Mouse (Mus musculus) yolk sac, embryonic 10.5 days (tissue): ENCODE measurements around the gene Cdcp2.

Source experiments
- DNase-seq: peaks from one replicate; pipeline ENCODE4 v3.0.0-alpha.2; 2017; ENCODE audit warnings: low spot score

Gene Cdcp2

DNA sequence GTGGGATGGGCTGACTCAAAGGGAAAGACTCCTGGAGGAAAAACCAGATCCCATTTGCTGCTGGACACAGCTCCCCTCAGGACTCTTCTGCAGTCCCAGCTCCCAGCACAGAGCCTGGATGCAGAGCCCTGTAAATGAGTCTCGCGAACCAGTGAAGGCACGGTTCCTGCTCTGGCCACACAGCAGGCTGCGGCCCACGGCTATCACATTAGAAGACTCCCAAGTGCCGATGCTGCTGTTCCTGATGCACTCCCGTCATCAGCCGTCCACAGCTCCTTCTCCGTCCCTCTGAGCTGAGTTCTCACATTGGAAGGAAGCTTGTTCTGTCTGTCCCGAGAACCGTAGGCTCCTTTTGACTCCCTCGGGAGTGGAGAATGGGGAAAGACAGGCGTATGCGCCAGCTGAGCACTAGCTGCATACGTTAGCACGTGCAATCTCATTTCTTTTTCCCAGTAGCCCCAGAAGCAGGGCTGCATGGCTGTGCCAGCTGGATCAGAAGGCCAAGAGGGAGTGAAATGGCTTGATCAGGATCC is at the start of gene Cdcp2:
Gene Cdcp2 (plus strand): TSS at position 51 of the 533 bp plus-strand sequence.
- DNase-seq, result no peak

DNA sequence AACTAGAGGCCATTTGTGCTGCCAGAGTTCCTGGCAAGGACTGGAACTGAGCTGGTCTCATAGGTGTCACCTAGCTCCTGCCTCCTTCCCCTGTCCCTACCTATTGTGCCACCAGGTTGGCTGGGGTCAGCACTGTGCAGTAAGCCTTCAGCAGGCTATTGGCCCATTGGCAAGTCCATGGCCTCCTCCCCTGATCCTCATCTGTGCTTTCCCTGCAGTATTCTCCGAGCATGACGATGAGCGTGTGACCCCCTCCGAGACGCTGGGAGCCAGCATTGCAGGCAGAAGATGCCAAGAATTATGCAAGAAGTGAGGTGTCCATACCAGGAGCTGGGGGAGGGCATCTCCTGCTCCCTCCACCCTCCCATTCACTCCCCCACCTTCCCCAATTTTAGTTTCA is 48.9 kb upstream of the Cdcp2 start:
- DNase-seq, result no peak

DNA sequence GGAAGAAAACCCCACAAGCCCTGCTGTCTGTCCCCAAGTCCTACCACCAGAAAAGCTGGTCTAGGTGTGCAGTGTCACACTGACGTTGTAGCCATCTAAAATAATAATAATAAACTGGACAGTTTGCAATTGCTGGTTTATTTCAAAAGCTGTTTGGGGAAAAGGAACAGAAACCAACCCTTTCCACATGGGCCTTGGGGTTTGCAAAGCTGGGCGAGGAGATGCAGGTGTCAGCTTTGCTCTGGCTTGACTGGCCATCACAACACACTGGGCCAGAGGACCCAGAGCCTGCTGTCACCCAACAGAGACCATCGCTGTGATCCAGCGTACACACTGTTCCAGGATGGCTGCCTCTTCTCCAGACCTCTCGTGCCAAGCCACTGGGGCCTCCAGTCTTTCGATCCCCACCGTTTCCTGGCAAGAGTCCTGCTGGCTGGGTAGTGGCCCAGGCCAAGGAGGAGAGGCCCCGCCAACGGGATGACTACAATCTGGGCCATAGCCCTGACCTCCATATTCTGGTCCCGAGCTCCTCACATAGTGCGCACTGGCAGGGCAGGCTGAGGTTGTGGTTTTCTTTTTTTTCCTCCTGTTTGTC is 48.0 kb upstream of the Cdcp2 start:
- no peak for DNase-seq

DNA sequence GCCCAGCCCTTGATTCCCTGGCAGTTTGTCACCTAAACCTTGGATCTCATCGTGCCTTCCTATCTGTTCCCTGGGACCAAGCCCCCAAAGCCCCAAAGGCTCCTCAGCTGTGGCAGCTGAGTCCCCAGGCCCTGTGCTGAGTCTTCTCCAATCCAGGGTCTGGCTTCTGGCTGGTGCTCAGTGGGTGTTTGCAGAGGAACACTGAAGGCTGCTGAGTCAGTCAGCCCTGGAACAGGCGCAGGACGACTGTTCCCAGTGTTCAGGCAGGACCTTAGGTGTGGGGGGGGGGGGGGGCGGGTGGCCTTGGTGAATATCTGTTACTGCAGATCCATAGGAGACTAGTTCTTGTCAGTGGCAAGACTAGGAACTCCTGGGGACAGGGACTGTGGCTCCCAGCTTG is 44.8 kb upstream of the Cdcp2 start:
- DNase-seq, result no peak

DNA sequence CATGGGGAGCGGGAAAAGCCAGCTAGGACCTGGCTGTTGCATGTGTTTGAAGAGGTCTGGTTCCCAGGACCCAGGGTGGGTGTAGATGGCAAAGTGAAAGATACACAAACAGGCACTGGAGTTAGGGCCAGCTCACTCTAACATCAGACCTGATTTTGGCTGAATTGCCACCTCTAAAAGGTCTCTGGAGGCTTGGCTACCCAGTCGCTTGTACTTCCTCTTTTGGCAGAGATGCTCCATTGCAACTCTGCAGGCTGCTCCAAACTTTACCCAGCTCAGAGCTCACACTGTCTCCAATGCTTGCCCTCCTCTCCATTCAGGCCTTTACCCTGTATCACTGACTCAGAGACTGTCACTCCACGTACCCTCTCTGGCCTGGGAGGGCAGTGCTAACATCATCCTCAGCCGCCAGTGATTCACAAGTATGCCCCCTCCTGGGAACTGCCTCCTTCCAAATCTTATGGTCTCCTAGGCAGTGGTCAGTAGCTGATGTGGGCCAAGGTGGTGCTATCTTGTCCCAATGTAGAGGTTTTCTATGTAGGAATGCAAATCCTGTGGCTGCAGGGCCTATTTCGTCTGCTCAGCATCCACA is 43.6 kb upstream of the Cdcp2 start:
- no peak for DNase-seq

DNA sequence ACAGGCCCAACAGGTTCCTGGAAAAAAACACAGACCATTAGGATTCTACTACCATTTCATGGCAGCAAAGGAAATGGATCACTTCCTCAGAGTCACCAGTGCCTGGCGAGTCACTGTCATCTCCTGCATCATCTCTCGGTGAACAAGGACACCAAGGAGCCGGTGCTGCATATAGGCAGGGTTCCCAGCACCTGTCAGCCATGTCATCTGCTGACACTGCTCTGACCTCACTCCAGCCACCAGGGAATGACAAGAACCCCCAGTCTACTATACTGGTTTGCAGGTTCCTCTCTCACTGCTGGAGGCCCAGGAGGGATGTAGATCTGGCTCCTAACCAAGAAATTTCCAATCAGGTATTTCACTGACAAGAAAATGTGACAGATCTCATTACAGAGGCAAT is 40.6 kb upstream of the Cdcp2 start:
- DNase-seq, result no peak

DNA sequence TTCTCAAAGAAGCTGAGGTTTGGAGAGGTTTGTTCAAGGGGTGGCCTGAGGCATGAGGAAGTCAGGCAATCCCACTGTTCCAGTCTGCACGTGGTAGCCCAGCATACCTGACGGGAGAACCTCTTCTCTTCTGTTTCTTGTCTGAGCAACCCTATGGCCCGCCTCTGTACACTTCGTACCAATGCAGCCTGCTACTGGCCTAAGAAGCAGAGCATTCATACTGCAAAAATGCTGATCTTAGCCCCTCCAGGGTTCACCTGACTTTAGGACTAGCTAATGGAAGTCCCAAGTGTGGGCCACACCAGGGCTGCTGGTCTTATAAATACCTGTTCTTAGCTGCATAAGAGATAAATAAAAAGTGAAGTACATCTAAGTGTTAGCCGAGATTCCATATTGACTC is 38.3 kb upstream of the Cdcp2 start:
- DNase-seq, result no peak

DNA sequence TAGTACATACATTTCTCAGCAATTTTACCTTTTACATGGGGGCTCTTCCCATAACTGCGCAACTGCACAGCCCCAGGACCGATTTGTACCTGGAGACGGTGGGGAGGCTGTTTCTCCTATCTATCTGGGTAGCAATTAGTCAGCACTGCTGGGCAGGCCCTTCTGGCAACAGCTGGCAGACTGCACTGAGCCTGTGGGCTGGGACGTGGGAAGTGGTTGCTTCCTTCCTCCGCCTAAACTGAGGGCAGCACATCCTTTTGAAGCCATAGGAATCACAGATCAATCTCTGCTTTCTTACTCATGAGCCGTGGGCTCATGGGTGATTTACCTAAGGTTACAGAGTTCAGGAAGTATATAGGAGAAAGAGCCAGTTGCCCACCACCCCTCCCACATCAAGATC is 37.9 kb upstream of the Cdcp2 start:
- DNase-seq, result no peak

DNA sequence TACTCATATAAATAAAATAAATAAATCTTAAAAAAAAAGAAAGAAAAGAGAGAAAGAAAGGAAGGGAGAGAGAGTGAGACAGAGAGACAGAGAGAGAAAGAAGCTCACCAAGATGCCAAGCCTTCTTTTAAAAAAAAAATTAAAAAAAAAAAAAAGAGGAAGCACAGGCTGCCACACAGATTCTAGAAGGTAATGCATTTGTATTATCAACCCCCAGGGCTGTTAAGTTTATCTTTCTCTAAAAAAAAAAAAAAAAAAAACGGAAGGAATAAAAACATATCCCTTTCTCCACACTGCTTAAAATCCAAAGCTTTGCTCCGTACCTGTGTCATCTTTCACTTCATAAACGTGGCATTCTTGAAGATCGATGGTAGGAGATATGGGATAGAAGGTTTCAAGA is 35.1 kb upstream of the Cdcp2 start:
- DNase-seq, result no peak

DNA sequence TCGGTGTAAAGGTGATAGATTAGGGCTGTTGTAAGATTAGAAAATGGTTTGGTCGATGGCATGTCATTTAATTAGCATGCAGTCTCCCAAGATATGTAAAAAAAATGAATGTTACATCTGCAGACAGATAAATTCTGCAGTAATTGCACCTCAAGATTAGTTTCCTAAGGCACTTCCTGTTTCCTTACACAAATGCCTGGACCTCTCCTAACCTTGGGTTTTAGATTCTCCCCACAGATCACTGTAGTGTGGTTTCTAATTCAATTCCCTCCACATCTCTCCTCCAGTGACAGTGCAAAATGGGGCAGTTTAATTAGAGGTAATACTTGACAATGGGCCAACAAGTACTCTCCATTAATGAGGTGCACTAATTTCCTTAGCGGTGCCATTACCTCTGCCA is 33.5 kb upstream of the Cdcp2 start:
- DNase-seq, result no peak

DNA sequence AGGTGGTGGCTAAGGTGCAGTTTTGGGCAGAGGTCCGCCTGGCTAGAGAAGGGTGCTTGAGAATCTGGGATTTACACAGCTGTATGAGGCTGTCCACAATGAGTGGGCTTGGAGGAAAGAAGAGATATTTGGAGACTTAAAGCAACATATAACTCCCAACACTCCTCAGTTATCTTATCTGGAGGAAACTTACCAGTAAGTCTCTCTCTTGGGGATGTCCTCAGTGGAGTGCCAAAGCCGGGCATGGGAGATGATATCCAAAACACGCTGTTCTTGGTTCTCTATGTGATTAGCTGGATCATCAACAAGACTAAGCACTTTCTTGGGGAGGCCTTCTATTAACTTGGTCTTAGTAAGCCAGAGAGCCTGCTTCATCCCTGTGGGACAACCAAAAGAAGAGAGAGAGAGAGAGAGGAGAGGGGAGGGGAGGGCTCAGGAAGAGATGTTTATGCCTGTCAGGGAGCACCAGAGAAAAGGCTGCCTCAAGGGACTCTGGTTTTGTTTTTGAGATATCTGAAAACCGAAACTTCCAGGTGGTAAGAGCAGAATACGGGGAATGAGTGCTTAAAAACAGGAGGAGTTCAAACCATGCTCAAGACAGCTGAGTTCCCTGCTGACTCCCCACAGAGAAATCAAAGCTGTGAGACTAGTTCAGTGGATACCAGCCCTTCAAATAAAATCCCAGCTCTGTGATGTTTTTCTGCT is 32.1 kb upstream of the Cdcp2 start:
- no peak for DNase-seq

DNA sequence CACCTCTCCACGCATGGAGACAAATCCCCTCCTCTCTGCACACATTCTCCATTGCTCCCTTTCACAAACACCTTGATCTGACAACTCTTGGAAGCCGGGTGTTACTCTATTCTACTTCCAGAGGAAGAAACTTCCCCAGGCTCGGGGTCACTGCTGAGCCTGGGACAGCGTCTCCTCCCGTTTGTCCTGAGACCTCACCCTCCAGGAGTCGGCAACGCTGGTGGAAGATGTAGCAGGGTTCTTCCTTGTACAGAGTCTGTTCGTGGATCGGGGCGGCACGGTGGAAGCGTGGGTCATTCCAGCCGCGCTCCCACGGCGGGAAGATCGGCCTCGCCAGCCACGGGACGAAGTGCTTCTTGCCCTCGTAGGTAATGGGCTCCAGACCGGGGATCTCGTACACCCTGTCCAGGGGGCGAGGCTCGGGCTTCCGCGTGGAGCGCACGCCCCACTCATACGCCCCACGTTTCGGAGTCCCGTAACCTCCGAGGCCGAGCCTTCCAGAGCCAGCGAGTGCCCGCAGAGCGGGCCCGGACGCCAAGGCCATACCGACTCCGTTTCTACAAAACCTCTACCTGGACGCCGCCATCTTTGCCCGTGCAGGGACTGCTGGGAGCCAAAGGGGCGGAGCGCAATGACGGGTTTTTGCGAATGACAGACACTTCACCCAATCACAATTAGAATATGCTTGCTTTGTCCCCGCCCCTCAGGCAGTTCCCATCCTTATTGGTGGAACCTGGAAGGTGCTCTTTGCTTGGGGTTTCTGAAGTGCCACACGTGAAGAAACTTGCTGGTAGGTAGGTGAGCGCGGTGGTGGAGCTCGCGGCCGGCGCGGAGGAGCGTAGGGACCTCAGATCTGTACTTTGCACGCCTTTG is 30.2 kb upstream of the Cdcp2 start, which contains the start of the genes Mrpl37 and Cyb5rl:
Gene Mrpl37 (minus strand): TSS at position 617 of the 873 bp plus-strand sequence.
Gene Cyb5rl (plus strand): TSS at position 737 of the 873 bp plus-strand sequence.
- DNase-seq, result peak; percentile 96

DNA sequence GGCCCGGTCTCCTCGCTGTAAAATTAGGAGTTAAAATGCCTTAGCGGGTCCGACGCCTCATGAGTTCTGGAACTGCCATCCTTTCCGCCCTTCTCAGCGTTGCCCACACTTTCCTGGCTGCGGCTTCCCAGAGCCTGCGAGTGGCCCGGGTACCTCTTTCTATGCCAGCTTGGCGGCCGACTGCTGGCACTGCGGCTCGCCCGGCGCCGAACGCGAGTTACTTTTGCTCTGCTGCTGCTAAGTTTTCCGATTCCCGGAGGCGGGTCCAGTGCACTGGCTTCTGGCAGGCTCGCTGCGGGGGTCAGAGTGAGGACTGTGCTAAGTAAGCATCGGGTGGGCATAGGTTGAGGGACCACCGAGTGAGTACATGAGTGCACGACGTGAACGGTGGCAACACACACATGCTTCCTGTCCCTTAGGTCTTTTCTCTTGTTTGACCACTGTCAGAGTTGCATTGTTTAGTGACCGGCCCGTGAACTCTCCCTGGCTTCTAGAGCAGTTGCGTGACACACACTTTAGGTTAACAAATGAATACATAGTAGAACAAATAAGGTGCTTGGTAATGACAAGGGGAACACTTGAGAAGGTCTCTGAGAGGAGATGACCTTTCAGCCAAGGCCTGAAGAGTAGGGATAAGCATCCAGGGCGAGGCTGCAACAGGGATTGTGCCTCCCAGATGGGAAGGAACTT is 29.4 kb upstream of the Cdcp2 start:
- no peak for DNase-seq

DNA sequence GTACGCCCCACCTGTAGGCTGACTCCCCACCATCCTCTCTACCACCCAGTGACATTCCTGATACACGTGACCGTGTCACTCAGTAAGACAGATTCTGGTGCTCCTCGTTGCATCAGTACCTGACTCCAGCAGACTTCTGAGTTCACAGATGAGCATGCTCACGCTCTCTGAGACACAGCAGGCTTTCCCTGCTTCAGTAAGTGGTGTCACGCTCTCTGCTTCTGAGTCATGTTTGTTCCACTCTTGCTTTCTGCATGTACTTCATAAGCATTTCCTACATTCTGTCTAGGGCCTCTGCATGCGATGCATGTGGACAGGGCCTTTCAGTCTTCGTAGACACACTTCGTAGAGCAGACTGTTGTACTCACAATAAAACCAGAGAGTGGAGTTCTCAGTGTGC is 24.3 kb upstream of the Cdcp2 start:
- no peak for DNase-seq

DNA sequence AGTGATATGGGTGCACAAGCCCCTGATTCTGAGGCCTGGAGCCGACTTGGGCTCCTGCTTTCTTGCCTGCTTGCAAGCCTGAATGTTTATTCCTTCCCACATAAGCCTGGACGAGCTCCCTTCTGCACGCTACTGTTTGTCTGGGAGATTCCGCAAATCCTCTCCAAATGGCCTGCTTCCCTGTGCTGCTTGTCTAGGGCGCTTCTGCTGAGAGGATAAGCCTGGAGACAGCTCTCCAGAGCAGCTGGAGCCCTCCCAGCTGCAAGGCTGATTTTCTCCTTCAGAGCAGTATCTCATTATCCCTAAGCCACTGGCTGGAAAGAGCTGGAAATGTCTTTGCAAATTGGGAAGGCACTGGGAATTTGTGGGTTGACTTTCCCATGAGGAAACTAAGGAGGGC is 21.2 kb upstream of the Cdcp2 start:
- DNase-seq, result peak; percentile 26

DNA sequence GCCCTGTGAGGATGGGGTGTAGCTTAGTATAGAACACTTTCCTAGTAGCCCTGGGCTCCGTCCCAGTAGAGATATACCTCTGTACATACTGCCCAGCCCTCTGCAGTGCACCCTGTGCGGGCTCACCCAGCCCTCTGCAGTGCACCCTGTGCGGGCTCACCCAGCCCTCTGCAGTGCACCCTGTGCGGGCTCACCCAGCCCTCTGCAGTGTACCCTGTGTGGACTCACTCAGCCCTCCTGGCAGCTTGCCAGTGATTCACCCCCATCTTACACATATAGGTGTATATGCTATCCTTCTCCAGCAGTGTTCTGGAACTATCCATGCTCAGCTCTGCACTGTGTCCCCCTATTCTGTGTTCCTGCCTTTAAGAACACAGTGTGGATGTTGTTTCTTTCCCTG is 17.8 kb upstream of the Cdcp2 start:
- no peak for DNase-seq

DNA sequence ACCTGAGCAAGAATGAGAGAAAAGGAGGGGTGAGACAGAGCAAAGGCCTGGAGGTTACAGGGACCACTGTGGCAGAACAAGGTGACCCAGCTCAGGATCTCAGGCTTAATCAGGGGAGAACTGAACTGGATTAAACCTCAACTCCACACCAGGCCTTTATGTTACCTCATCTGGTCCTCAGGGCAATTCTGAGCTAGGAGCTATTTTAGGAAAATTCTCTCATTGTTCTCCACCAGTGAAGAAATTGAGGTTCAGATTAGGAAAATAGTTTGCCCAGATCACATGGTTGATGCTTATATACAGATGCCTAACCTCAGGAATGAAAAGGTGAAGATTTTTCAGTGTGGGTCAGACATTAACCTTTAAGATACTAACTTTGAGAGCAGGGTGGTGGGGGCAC is 17.0 kb upstream of the Cdcp2 start:
- no peak for DNase-seq

DNA sequence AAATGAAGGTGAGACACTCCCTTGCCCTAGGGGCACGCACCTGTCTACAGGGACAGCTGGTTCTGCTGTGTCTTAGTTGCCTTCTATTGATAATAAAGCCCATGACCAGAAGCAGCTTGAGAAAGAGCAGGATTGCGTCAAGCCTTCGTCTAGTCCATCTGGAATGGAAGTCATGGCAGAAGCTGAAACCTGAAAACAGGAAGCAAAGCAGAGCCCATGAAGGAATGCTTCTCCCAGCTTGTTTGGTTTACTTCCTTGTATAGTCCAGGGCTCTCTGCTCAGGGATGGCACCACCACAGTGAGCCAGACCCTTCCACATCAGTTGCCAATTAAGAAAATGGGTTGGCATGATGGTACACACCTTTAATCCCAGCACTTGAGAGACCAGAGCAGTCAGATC is 14.5 kb upstream of the Cdcp2 start:
- no peak for DNase-seq

DNA sequence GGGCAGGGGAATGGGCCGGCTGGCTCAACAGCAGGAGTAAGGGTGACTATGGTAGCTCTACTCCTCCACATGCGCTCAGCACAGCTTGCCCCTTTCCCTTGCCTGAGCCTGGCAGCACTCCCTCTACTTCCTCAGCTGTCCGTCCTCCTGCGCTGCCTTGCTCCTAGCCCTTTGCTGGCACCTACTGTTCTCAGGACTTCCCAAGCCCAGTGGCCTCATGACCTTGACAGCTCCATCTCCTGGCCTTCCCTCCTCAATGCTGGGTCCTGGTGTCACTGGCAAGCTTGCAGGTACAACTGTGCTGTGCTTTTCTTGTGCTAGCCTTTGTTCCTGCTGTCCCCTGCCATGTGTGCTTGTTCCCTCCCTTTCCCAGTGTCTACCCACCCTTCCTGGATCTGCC is 13.6 kb upstream of the Cdcp2 start:
- DNase-seq, result no peak

DNA sequence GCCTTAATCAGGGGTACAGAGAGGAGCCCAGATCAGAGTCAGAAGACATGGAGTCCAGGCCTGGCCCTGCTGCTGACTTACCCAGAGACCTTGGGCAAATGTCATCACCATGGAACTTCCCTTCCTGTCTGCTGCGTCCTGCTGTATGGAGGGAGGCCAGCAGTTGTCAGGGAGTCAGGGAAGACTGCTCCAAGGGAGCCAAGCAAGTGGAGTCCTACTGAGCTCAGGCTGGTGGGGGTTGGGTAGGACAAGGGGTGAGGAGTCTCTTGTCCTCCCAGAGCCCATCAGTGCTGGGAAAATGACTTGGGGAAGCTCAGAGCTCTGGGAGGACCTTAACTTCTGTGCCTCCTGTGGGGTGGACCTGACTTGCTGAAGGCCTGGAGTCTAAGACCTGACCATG is 12.3 kb upstream of the Cdcp2 start:
- DNase-seq, result no peak

DNA sequence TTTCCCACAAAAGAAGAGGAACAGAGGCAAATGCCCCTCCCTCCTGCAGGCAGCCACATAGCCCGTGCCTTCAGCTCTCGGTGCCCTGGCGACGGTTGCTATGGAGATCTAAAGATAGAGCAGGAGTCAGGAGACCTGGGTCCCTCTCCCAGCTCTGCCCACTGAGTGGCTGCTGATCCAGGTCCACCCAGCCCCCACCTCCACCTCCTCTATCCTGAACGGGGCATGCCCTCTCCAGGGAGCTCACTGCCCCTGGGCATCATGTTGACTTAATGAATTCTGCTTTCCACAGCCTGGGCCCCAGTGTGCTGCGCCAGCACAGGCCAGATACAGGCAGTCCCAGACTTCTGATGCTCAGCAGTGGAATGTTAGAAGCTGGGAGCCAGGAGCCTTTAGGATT is 11.8 kb upstream of the Cdcp2 start:
- no peak for DNase-seq

DNA sequence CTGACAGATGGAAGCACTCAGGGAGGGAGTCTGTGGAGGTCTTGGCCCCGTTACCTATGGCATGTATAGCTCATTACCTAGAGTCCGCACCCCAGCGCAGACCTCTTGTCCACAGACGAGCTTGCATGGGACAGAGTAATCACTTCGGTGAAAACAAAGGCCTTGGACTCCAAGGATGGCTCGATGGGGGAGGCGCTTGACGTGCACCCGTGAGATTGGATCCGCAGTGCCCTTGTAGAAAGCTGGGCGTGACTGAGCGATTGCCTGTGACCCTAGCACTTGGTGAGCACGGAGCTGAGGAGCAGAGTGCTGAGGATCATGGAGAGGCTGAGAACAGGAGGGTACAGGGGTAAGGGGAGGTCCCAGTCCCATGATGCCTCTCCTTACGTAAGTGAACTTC is 5.0 kb upstream of the Cdcp2 start:
- no peak for DNase-seq
